Mouse (Mus musculus) olfactory bulb, adult 2 months (tissue): Measurements from ENCODE around the gene D130043K22Rik.

Source experiments
- CTCF ChIP-seq: fragments of 200-500 bp; IDR thresholded peaks from 2 replicates; pipeline ENCODE4 v1.5.1; 2012; ENCODE audit warnings: low read depth, mild to moderate bottlenecking, low read length, moderate library complexity; ENCODE audit not compliant: insufficient read depth
- POLR2A ChIP-seq: fragments of 200-500 bp; IDR thresholded peaks from 2 replicates; pipeline ENCODE4 v1.6.1; 2012; ENCODE audit warnings: mild to moderate bottlenecking, low read depth, low read length, moderate library complexity; ENCODE audit not compliant: insufficient read depth

- TF ChIP-seq CTCF (no peak), POLR2A (no peak)
Measured at GRCm38 (mm10) chr13:24844983-24845955, at the start of gene D130043K22Rik.
